25 mouse cellular contexts compared by ENCODE assay signal in the genomic region with DNA sequence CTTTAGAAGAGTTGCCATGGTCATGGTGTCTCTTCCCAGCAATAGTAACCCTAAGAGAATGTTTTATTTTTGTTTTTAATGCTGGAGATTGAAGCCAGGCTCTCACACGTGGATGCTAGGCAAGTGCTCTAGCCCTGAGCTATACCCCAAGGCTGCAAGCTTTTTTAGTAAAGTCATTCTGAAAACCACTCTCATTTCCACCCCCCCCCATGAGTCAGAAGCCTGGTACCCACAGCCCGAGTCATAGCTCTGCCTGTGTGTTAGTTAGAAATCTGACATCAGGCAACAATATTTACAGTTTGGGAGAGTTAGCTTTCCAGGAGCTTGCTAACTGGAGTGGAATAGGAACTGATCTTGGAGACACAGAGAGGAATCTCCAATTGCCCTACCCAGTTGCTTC. TPM values are rescaled to one million over a fixed set of nuclear protein-coding genes. Genes with fewer than 3 reads are reported as not detected.
"Had no signal": no experiment of that assay in that cellular context is flagged by ENCODE, and none has a peak within 500 bp of the region (broad histone marks: within the 10 kb centered on the region; RNA-seq: fewer than 3 reads in every experiment).

No protein-coding gene starts in this region.

- DNase-seq: gastrocnemius, adult 2 months; gastrocnemius, postnatal 10 days; gastrocnemius, postnatal 25 days; heart, adult 11 months; heart, adult 2 months; heart, postnatal 14 days; heart, postnatal 36 days; kidney, adult 11 months; kidney, adult 8-10 months; kidney, postnatal 10 days; kidney, postnatal 25 days; kidney, postnatal 4 days; liver had no signal

- ATAC-seq: hindbrain, postnatal 0 days; intestine, embryonic 16.5 days had no signal

- H3K27ac ChIP-seq: gastrocnemius, adult 2 months; heart, adult 2 months; heart, embryonic 13.5 days; heart, embryonic 15.5 days; hindbrain, embryonic 13.5 days; hindbrain, embryonic 15.5 days; hindbrain, postnatal 0 days; layer of hippocampus, adult 2 months; left cerebral cortex, adult 2 months; limb, embryonic 10.5 days; limb, embryonic 12.5 days; liver, embryonic 14.5 days had no signal

- H3K4me3 ChIP-seq: gastrocnemius, adult 2 months; heart, adult 2 months; heart, embryonic 13.5 days; heart, embryonic 15.5 days; hindbrain, embryonic 13.5 days; hindbrain, embryonic 15.5 days; layer of hippocampus, adult 2 months; left cerebral cortex, adult 2 months; limb, embryonic 10.5 days; limb, embryonic 12.5 days had no signal

- H3K27me3 ChIP-seq: heart, embryonic 13.5 days; heart, embryonic 15.5 days; hindbrain, embryonic 13.5 days; hindbrain, embryonic 15.5 days; limb, embryonic 12.5 days had no signal

- H3K4me1 ChIP-seq: heart, embryonic 13.5 days; heart, embryonic 15.5 days; hindbrain, embryonic 13.5 days; hindbrain, embryonic 15.5 days; limb, embryonic 10.5 days; limb, embryonic 12.5 days had no signal

RNA-seq across cellular contexts. Expression of a gene that starts 25.9 kb away (rescaled TPM):
- total RNA-seq: gastrocnemius, adult 2 months; hematopoietic stem cell, adult 5-6 weeks had no signal
